Mouse (Mus musculus) lung, adult 2 months (tissue): ENCODE measurements at regions not wholly inside any gene's neighbourhood (a gene's known extent, or its start where the extent isn't known, plus 50 kb on each side); places are given as distances from the start of the nearest gene placed in this dataset.
"Not testable (repeated sequence)": the region's sequence is repeated elsewhere in the genome, so short reads cannot be mapped to it uniquely, and the experiment has no call there.

ENCODE experiments used
- DNase-seq: peaks from one replicate; pipeline ENCODE4 v3.0.0; 2022
- H3K4me1 ChIP-seq: fragments of 200-500 bp; 2 replicates; pipeline ENCODE4 v1.6.1; 2011; ENCODE audit warnings: low read length; ENCODE audit not compliant: control insufficient read depth, insufficient read depth
- H3K4me3 ChIP-seq: fragments of 200-500 bp; replicated peaks from 2 replicates; pipeline ENCODE3; 2011; ENCODE audit warnings: low read depth, mild to moderate bottlenecking, control low read depth, low read length; ENCODE audit errors: extremely low read depth
- CTCF ChIP-seq: fragments of 200-500 bp; IDR thresholded peaks from 2 replicates; pipeline ENCODE4 v1.5.1; 2011; ENCODE audit warnings: mild to moderate bottlenecking, low read length, control low read depth; ENCODE audit not compliant: insufficient read depth
- POLR2A ChIP-seq: fragments of 200-500 bp; IDR thresholded peaks from 2 replicates; pipeline ENCODE4 v1.6.1; 2011; ENCODE audit warnings: low read depth, mild to moderate bottlenecking, control low read depth, low read length, borderline replicate concordance; ENCODE audit errors: extremely low read depth
- WGBS: fragments of 180-500 bp; shearing (Covaris S2); methylation state at CpG from one replicate; pipeline ENCODE4 v1.1.7; 2018; 5-methylcytosine and 5-hydroxymethylcytosine counted together

DNA sequence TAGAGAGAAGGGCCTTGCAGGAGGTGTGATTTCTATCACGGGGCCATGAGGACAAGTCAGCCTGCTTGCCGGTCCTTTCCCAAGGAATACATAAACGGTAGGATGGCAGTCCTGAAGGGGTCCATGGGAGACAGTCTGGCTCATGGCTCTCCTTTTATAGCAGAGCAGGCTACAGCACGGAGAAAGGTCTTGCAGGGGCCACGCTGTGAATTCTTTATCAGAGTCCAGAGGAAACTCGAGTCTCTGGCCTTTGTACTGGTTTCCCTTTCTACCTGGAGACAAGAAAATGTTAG is 1984.0 kb downstream of the 4930444P10Rik start:
- H3K4me3 ChIP-seq, result no peak overlapping the region
- DNase-seq, result no peak
- no peak for TF ChIP-seq CTCF
- no peak for TF ChIP-seq POLR2A
- no peaks in the 10 kb centered on the region for H3K4me1 ChIP-seq
- WGBS, result 24% methylated on average over 6 of the region's 6 CpGs

DNA sequence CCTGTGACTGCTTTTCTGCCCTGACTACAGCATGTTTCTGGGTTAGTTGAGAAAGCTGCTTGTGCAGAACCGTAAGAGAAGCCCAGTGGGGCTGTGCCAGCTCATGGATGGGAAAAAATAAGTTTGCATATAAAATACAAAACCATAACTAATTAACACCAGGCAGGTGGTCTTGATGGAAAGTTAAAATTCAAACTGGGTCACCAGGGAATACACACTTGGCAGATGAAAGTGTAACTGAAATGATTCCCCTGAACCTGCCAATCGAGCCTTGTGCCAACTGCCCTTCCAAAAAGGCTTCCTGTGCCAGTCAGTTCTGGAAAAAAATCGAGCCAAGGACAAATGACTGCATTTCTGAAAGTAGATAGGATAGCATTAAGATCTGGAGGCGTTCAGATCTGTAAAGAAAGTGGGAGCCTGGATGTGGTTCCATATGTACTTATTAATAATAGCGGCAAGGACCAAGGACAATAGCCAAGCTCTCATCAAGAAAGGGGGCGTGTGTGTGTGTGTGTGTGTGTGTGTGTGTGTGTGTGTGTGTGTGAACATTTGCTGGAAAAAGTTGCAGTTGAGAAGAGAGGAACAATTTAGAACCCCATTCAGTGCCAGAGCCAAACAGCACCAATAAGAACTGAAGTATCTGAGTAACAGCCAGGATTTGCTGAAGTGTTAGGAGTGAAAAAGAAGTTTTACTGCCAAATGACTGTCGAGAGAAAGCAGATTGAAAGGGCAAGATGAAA is 1984.5 kb downstream of the 4930444P10Rik start:
- no peaks in the 10 kb centered on the region for H3K4me1 ChIP-seq
- WGBS, result 54% methylated on average over 7 of the region's 7 CpGs
- H3K4me3 ChIP-seq, result no peak overlapping the region
- no peak for DNase-seq
- TF ChIP-seq CTCF (no peak), POLR2A (no peak)

DNA sequence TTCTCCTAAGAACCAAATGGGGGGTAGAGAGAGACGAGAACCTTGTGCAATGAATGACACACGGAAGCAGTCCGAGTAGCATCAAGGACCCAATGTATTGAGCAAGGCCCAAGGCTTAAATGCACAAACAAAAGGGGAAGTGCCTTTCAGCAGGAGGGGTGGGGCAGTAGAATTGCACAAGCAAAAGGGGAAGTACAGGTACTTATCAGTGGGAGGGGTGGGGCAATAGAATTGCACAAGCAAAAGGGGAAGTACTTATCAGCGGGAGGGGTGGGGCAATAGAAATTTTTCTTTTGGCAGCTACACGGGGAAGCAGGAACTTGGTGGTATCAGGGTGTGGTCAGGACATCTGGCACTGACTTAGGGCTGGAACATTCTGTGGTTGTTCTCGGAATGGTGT is 1987.6 kb downstream of the 4930444P10Rik start:
- 81% methylated on average over 6 of the region's 6 CpGs for WGBS
- H3K4me1 ChIP-seq, H3K4me3 ChIP-seq, DNase-seq: not testable (repeated sequence)

DNA sequence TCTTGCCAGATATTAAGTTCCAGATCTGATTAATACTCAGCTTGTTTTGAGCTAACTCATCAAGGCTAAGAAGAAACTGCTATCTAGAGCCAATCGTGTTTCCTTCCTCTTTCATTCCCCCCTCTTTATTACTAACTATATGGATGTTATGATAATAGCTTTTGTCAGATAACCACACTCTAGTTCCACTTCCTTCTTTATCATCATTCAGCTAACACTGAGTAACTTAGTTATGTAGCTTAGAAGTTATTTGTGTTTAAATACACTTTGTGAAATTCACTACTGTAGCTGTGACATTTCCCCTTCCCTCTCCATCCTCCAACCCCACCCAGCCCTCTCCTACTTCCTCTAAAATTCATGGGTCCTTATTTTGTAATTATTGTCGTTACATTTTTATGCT is 1988.6 kb downstream of the 4930444P10Rik start:
- 58% methylated on average over 2 of the region's 2 CpGs for WGBS
- TF ChIP-seq POLR2A (no peak), CTCF (no peak)
- no peak for DNase-seq

DNA sequence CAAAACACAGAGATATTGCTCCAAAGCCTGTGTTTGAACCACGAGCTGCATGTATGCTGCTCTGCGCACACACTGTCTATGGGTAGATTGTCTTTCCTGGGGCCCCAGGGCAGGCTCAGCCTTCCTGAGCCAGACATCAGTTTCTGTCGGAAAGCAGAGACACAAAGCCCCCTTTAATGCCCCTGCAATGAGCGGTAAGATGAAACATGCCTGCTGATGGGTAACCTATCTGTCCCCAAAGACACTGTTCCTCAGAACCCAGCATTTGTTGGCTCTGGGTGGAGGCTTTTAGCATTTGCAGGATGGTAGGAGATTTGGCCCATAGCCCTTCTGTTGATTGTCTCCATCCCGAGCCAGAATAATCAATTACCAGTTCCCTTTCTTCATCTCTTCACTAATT is 1994.1 kb downstream of the 4930444P10Rik start:
- TF ChIP-seq CTCF (no peak), POLR2A (no peak)
- no peak for DNase-seq
- no peaks in the 10 kb centered on the region for H3K4me1 ChIP-seq
- H3K4me3 ChIP-seq, result no peak overlapping the region
- 79% methylated on average over 5 of the region's 5 CpGs for WGBS

More for the DNA sequence above, 1988.6 kb downstream of the 4930444P10Rik start:
- Histone ChIP-seq H3K4me3 (no peak overlapping the region), H3K4me1 (no peaks in the 10 kb centered on the region)

DNA sequence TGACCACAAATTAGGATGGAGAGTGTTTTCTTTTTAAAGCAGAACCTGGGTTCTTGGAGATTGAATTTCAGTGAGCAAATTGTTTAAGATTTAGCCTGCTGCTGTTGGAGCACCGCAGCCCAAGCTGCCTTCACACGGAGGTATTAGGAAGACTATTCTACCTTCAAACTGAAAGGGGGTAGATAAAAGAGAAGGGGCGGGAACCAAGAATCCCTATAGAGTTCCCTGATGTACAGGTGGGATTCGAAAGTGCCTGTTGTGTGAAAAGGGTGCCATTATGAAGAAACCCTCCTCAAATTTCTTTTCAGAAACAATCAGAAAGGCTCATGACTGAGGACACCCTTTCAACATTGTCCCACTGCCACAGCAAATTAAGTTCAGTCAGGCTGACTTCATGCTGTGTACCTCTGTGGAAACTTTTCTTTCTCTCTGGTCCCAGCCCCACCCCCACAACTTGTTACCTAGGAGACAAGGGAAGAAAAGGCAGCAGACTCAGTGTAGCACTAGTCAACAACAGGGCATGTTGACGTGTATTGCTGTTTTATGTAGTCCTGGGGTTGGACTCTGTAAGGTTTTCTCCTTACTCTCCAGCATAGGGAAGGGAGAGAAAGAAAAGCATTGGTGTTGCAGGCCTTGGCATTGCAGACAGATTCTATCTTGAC is 1995.4 kb downstream of the 4930444P10Rik start:
- WGBS, result 58% methylated on average over 5 of the region's 5 CpGs
- H3K4me3 ChIP-seq, result no peak overlapping the region

DNA sequence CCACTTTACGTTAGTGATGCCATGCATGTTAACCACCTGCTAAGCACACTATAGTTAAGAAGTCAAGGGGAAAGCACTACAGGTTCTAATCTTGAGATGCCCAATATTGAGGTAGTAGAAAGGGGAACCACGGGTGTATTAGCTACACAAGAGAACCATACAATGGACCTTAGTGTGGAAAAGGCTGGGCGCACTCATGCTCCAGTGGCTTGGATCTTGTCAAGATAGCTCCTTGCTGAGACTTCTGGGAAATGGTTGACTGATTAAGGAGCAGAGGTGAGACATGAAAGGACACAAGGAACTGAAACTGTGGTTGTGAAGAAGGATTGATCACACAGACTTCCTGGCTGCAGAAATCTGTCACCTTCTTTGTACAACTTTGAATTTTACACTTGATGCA is 2028.3 kb downstream of the 4930444P10Rik start:
- H3K4me3 ChIP-seq, result no peak overlapping the region
- no peak for DNase-seq
- TF ChIP-seq CTCF (no peak), POLR2A (no peak)

More for the DNA sequence above, 1995.4 kb downstream of the 4930444P10Rik start:
- no peak for DNase-seq
- H3K4me1 ChIP-seq, result no peaks in the 10 kb centered on the region
- TF ChIP-seq CTCF, result no peak
- no peak for TF ChIP-seq POLR2A

DNA sequence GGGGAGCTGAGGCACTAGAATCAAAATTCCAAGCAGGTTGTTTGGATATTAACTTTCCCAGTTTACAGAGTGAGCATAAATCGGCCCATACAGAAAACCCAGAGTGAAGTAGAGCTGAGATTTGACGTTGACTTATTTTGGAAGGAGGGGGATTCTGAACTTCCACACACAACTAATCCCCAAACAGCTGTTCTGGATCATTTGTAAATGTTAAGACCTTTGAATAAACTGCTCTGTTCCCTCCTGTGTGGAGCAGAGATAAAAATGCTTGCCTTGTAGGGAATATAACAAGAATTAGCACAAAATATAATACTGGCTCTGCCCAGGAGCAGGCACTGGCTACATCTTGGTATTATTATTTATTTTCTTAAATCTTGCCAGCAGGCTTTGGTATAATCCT is 2057.0 kb downstream of the 4930444P10Rik start:
- H3K4me1 ChIP-seq, result no peaks in the 10 kb centered on the region
- WGBS, result 36% methylated on average over 2 of the region's 2 CpGs
- no peak overlapping the region for H3K4me3 ChIP-seq
- DNase-seq, result no peak
- TF ChIP-seq CTCF, result no peak
- no peak for TF ChIP-seq POLR2A

More for the DNA sequence above, 2028.3 kb downstream of the 4930444P10Rik start:
- 82% methylated on average over 3 of the region's 3 CpGs for WGBS
- H3K4me1 ChIP-seq, result no peaks in the 10 kb centered on the region

DNA sequence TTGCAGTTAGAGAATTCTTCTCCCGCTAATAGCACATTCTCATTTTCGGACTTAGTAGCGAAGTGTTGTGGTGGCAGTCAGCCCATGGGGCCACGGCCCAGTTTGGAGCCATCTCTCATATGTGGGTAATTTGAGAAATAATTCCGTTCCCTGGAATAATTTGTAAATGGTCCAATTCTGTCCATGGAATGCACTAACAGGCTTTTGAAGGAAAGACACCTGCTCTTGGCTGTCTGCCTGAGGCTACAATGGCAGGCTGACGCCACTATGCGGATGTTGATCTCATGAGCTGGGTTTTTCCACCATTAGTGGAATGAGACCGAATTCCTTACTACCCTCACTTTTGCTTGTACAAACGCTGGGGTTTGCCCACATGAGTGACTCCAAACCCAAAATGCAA is 2081.6 kb downstream of the 4930444P10Rik start:
- H3K4me3 ChIP-seq, result no peak overlapping the region
- TF ChIP-seq POLR2A (no peak), CTCF (no peak)
- 69% methylated on average over 9 of the region's 9 CpGs for WGBS
- H3K4me1 ChIP-seq, result no peaks in the 10 kb centered on the region
- no peak for DNase-seq

DNA sequence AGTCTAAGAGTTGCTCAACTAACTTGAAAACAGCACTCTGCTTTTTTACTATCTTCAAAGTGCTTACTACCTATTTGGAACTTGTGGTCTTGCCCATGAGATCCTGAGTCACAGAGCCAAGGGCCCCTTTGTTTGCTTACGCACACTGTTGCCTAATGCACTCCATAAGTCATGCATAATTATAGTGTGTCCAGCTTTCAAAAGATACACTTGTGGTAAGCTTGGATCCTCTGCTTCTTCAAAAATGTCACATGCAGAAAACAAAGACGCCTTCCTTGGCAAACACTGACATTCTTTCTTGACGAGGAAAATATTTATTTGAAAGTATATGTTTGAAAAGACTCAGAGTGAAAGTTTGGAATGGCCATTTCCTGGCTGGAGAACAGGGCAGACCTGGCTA is 2082.3 kb downstream of the 4930444P10Rik start:
- no peak for TF ChIP-seq CTCF
- TF ChIP-seq POLR2A, result no peak
- no peak for DNase-seq
- Histone ChIP-seq H3K4me1 (no peaks in the 10 kb centered on the region), H3K4me3 (no peak overlapping the region)
- WGBS, result 34% methylated on average over 3 of the region's 3 CpGs
